Mouse (Mus musculus) neural tube, embryonic 10.5 days (tissue): ENCODE data around the gene Klhl30.

Experiments used
- DNase-seq: peaks from one replicate; pipeline ENCODE4 v3.0.0-alpha.2; 2017; ENCODE audit warnings: low spot score; ENCODE audit errors: extremely low spot score

Klhl30 gene

GRCm38 (mm10) chr1:91350841-91351240 lies at the start of gene Klhl30:
Gene Klhl30 (plus strand): TSS chr1:91351016.
- no peak for DNase-seq

DNA sequence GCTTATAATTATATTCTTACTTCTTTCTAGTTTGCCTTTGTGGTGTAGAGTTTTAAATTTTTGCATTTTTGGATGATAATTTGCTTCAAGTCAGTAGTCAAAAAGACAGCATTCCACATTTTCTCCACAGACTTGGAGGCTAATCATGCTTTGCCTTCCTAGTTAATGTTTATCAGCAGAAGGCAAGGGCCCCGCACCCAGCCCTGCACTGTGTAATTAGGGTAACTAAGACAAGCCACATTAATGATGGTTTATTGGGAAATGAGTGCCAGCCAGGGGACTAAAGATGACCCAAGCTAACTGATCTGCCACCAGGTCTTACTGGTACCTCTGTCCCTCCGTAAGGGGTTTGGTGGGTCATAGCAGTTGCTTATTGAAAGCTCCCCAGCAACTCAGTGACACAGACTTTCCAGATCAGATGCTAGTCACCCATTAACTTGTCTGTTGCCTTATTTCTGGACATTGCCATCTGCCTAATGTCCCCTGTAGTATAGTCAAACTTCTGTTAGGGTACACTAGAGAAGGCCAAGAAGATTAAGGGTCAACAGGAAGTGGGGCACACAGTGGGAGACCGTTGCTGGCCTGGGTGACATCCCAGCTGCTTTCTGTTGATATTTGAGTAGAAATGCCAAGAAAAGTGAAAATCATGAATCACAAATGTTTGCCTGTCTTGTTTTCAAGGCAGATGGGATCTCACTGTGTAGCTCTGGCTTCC lies 49.5 kb upstream of the Klhl30 start:
- DNase-seq: no peak

- DNase-seq: no peak
Measured at GRCm38 (mm10) chr1:91302021-91302420, 48.8 kb upstream of the Klhl30 start.

GRCm38 (mm10) chr1:91304621-91305020 lies 46.2 kb upstream of the Klhl30 start:
- DNase-seq: no peak

- no peak for DNase-seq
Measured at GRCm38 (mm10) chr1:91309366-91310085, 41.3 kb upstream of the Klhl30 start.

DNA sequence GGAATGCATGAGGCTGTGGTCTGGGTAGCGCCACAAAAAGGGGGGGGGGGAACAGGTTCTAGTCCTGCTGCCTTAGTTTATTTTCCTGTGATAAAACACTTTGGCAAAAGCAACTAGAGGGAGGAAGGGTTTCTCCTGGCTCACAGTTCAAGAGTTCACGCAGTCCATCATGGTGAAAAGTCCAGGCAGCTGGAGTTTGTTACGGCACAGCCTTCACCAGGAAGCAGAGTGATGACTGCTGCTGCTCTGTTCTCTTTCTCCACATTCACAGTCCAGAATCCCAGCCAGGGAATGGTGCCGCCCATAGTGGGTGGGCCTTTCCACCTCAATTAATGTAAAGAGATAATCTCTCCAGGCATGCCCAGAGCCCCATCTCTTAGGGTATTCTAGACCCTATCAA lies 38.5 kb upstream of the Klhl30 start:
- DNase-seq: no peak

DNA sequence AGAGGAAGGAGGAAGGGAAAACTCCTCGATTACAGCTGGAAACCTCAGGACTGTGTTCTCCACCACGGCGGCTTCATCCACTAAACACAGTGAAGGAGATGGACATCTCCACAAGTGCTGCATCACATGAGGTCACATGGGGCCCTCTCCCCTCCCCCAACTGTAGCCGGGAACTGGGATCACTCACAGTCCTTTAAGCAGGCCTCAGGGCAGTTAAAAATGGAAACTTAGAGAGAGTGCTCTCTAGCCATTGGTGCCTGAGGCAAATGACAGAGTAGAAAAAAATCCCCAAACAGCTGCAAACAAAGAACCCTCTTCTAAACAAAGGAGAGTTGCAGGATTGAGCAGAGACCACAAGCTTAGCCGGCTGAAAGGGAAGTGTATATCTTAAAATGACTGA lies 37.6 kb upstream of the Klhl30 start:
- no peak for DNase-seq

GRCm38 (mm10) chr1:91317656-91318055 lies 33.2 kb upstream of the Klhl30 start:
- no peak for DNase-seq

- DNase-seq: no peak
Measured at GRCm38 (mm10) chr1:91321760-91322438, 28.9 kb upstream of the Klhl30 start, which contains the start of gene Espnl. Gene Espnl (plus strand): TSS chr1:91322075.

- DNase-seq: no peak
Measured at GRCm38 (mm10) chr1:91324646-91325045, 26.2 kb upstream of the Klhl30 start.

GRCm38 (mm10) chr1:91325488-91326042 lies 25.3 kb upstream of the Klhl30 start:
- no peak for DNase-seq

DNA sequence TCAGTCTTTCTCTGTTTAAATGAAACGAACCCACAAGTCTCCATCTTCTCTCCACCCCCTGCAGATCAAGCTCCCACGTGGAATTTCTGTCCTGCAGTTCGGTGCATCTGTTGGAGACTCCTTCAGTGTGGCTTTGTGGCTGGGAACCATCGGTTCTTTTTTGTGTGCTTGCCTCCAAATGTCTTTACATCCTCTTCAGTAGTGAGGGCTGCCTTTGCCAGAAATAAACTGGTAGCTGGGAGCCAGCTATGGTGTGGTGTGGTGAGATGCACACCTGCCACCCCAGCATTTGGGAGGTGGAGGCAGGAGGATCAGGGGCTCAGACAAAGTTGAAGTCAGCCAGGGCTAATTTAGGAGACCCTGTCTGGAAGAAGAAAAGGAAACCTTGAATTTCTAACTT lies 18.7 kb upstream of the Klhl30 start:
- no peak for DNase-seq

GRCm38 (mm10) chr1:91333582-91333981 lies 17.2 kb upstream of the Klhl30 start:
- no peak for DNase-seq

- DNase-seq: no peak
Measured at GRCm38 (mm10) chr1:91337355-91337754, 13.5 kb upstream of the Klhl30 start.

DNA sequence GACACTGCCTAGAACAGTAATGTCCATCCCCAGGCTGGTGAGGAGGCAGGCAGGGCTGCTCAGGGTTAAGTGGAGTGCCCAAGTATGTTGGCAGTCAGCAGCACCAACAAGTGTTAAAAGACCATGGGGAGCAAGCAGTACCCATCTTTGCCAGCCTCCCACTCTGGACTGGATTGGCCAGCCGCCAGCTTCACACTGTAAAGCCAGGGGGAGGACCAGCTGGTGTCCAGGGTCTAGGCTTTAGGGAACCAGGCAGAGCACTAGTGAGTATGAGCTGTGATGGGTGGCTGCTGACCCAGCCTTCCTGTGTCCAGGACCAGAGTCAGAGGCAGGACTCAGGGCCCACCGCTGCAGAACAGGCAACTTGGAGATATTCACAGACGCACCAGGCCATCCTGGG lies 6.8 kb upstream of the Klhl30 start:
- DNase-seq: no peak

DNA sequence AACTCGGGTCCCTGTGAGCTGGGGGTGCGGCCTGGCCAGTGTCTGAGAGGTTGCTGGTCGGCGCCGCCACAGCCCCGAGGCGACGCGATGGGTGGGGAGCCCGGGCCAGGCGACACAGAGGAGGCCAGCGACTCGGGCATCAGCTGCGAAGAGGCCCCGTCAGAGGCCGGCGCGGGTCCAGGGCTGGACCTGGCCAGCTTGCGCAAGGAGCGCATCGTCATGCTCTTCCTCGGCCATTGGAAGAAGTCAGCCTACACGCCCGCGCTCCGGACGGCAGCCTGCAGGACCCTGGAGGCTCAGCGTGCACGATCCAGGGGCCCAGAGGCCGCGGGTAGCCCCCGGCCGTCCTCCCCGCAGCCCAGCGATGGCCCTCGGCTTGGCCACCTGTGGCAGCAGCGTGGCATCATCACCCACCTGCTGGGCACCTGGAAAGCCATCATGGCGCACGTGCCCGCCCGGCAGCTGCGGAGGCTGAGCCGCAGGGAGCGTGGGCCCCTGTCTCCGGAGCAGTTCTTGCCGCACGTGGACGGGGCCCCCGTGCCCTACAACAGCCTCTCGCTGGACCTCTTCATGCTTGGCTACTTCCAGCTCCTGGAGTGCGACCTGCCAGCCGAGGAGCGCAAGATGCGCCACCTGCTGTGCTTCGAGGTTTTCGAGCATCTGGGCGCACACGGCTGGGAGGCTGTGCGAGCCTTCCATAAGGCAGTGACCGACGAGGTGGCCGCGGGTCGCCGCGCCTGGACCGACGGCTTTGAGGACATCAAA lies 5.7 kb upstream of the Klhl30 start:
- DNase-seq: peak; percentile 54

- peak; percentile 65 for DNase-seq
Measured at GRCm38 (mm10) chr1:91346892-91347291, 3.9 kb upstream of the Klhl30 start.

DNA sequence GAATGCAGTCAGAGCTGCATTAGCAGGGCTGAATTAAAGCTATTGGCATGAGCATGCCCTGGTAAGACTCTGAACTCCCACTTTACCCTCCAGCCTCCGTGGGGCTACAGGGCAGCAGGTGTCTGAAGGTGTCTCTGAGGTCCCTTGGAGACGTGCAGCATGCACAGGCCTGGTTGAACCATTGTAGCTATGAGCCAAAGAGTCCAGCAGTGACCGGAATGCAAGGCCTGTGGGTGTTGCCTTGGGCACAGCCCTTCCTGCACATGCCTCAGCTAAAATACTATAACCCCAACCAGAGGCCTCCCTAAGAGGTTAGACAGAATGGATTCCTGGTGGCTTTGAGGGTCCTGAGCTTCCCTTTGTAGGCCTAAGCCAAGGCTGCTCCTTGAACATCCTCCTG lies 433 bp downstream of the Klhl30 start:
- no peak for DNase-seq

GRCm38 (mm10) chr1:91352277-91352676 lies 1.5 kb downstream of the Klhl30 start:
- no peak for DNase-seq

- DNase-seq: no peak
Measured at GRCm38 (mm10) chr1:91356105-91356504, 5.3 kb downstream of the Klhl30 start.

DNA sequence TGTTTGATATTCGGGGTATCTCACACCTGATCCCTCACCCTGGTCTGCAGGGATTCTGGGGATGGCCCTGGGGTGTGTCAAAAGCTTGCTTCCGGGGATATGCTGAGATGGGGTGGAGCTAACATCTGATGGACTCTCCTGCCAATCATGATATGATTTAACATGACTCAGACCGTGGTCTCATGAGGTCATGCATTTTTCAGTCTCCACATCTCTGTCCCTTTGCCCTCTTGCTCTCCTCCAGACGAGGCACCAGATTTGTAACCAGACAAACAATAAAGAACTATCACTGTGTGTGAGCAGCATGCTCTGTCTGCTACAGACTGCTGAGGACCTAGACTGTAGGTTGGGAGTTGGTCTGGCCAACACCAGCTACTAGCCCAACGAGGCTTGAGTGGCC lies 11.3 kb downstream of the Klhl30 start:
- no peak for DNase-seq
